Mouse (Mus musculus) olfactory bulb, adult 2 months (tissue): Measurements from ENCODE around the gene Wdcp.

ENCODE experiments used
- CTCF ChIP-seq: fragments of 200-500 bp; IDR thresholded peaks from 2 replicates; pipeline ENCODE4 v1.5.1; 2012; ENCODE audit warnings: low read depth, mild to moderate bottlenecking, low read length, moderate library complexity; ENCODE audit not compliant: insufficient read depth
- POLR2A ChIP-seq: fragments of 200-500 bp; IDR thresholded peaks from 2 replicates; pipeline ENCODE4 v1.6.1; 2012; ENCODE audit warnings: mild to moderate bottlenecking, low read depth, low read length, moderate library complexity; ENCODE audit not compliant: insufficient read depth

DNA sequence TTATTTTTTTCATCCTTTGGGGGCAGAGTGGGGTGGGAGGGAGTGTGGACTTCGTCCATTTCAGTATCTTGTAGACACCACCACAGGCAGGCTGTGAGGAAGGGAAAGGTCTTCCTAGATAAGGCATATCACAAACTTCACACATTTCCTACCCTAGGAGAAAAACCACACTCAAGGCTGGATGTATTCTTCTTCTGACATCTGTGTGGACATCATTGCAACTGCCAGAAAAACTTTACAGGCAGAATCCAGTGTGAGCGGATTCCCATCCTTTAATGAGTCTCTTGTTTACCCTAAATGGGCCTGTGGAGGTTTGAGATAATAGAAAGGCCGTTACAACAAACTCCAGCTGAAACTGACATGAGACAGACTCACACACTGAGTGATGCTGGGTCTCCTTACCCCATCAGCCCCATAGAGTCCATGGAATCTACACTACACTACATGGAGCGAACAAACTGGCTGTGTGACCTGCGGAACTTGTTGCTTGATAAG lies 29.9 kb downstream of the Wdcp start:
- TF ChIP-seq CTCF = no peak
- no peak for TF ChIP-seq POLR2A
